Mouse (Mus musculus) heart, postnatal 0 days (tissue): Measurements from ENCODE around the gene Mrpl22.

ENCODE experiments used
- CTCF ChIP-seq: IDR thresholded peaks from 2 replicates; pipeline ENCODE4 v1.5.1; 2016; ENCODE audit warnings: antibody characterized with exemption, control low read depth, low read depth
- EP300 ChIP-seq: IDR thresholded peaks from 2 replicates; pipeline ENCODE4 v1.6.1; 2016; ENCODE audit warnings: antibody characterized with exemption, low read depth

GRCm38 (mm10) chr11:58169666-58170065, 1.8 kb upstream of the Mrpl22 start:
- TF ChIP-seq CTCF (no peak), EP300 (no peak)
